Mouse (Mus musculus): ENCODE measurements at regions not wholly inside any gene's neighbourhood (a gene's known extent, or its start where the extent isn't known, plus 50 kb on each side); places are given as distances from the start of the nearest gene placed in this dataset.

GRCm38 (mm10) chr15:6059361-6059760, 240.2 kb upstream of the Dab2 start:
- TF ChIP-seq POLR2A (IDR thresholded peaks at IDR 0.05; ENCODE audit: insufficient read depth, low read length) (no peak), CTCF (IDR thresholded peaks at IDR 0.05; ENCODE audit: low read depth, low read length) (no peak), EP300 (IDR thresholded peaks at IDR 0.05; ENCODE audit: insufficient read depth, low read depth, low read length) (no peak)
